Mouse (Mus musculus): ENCODE data around the gene Golga1. TPM values are rescaled to one million over a fixed set of nuclear protein-coding genes. Genes with fewer than 3 reads are reported as not detected.

Gene Golga1
- polyA plus RNA-seq, 1 experiment from 2014 or later: 28.8 TPM

DNA sequence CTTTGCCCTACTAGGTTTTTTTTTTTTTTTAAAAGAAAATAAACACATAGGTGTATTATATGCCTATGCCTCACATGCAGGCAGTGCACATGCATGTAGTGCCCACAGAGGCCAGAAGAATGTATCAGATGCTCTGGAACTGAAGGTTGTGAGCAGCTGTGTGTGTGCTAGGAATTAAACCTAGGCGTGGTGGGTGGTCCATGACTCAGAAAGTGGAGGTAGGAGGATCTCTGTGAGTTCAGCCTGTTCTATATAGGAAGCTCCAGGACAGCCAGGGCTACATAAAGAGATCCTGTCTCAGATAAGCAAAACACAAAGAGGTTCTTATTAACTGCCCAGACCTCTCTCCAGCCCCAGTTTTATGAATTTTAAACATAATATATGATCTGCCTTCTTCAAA, 3.8 kb upstream of the Golga1 start:
- H3K27ac ChIP-seq (ENCODE audit: low read depth): no peak overlapping the region
- no peak overlapping the region for H3K4me2 ChIP-seq (ENCODE audit: low read length)
- H3K9me3 ChIP-seq (ENCODE audit: control insufficient read depth, low read length): no peaks in the 10 kb centered on the region
- H3K27me3 ChIP-seq (replicated peaks; ENCODE audit: control insufficient read depth, insufficient read depth, low read length): no peaks in the 10 kb centered on the region
- 74% methylated on average over 1 of the region's 1 CpGs for WGBS
- ATAC-seq (replicated peaks; ENCODE audit: low FRiP score, low TSS enrichment, low read depth) (no peak), DNase-seq (ENCODE audit: low spot score) (no peak)
- no peaks in the 10 kb centered on the region for H3K36me3 ChIP-seq (ENCODE audit: control insufficient read depth, insufficient read depth, low read length)
- H3K9ac ChIP-seq (ENCODE audit: low read length): no peak overlapping the region
- H3K4me3 ChIP-seq (ENCODE audit: low read depth, low read length): no peak overlapping the region
- H3K4me1 ChIP-seq (replicated peaks; ENCODE audit: control insufficient read depth, insufficient read depth, low read length): no peaks in the 10 kb centered on the region; the same call in 1 of the 2 replicates

DNA sequence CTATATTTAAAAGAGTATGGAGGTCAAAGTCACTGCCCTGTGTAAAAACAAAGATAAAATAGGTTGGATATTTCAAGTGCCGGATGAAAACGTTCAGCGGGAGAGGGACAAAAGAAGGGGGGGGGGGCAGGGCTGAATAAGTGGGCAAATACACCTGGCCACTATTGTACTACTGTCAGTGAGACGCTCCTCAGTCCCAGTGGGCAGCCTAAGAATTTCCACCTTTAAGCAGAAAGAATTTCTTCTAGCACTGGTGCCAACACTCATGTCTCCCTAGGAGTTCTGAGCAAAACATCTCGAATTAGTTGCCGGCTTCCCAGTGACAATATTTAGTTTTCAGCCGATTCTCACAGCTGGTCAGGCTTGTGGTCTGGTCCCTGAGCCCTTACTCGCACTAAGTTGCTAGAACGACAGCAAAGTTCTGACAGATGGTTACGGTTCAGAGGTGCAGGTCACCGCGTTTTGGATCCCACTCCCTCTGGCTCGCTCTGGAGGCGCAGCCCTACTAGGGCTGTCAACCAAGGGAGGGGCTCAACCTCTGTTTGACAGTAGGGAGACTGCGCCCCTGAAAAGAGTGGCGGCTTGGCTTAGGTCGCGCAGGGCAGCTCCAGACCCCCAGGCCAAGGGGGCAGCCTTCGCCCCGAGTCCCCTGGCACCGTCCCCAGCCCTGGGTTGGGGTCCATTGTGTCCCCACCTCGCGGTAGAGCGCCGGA, 498 bp downstream of the Golga1 start:
- Histone ChIP-seq H3K27ac (ENCODE audit: low read depth) (peak overlapping the region; percentile 84), H3K27me3 (replicated peaks; ENCODE audit: control insufficient read depth, insufficient read depth, low read length) (no peaks in the 10 kb centered on the region), H3K4me3 (ENCODE audit: low read depth, low read length) (peak overlapping the region; percentile 83), H3K4me1 (replicated peaks; ENCODE audit: control insufficient read depth, insufficient read depth, low read length) (no peaks in the 10 kb centered on the region; the same call in 1 of the 2 replicates), H3K4me2 (ENCODE audit: low read length) (peak overlapping the region; percentile 77), H3K36me3 (ENCODE audit: control insufficient read depth, insufficient read depth, low read length) (peaks cover 25% of the 10 kb centered on the region), H3K9me3 (ENCODE audit: control insufficient read depth, low read length) (no peaks in the 10 kb centered on the region), H3K9ac (ENCODE audit: low read length) (peak overlapping the region; percentile 90)
- WGBS: 5% methylated on average over 25 of the region's 25 CpGs
- no peak for DNase-seq (ENCODE audit: low spot score)
- ATAC-seq (replicated peaks; ENCODE audit: low FRiP score, low TSS enrichment, low read depth): peak; percentile 82

DNA sequence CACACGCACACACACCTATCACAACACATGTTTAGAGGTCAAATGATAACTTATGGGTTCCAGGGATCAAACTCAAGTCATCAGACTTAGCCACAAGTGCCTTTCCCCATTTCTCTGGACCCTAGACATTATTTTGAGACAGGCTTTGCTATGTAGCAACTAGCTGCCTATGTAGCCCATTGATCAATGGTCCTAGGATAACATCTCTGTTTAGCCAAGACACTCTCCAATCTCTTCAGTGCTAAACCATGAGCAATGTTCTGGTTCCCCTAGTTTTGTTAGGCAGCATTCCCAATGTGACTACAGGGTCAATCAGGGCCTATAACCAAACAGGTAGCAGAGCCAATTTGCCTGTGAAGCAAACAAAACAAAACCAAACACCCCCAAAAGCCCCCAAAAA, 16.8 kb downstream of the Golga1 start:
- WGBS: 94% methylated on average over 1 of the region's 1 CpGs
- H3K27ac ChIP-seq (ENCODE audit: low read depth): no peak overlapping the region
- H3K4me1 ChIP-seq (replicated peaks; ENCODE audit: control insufficient read depth, insufficient read depth, low read length): no peaks in the 10 kb centered on the region
- no peaks in the 10 kb centered on the region for H3K9me3 ChIP-seq (ENCODE audit: control insufficient read depth, low read length)
- no peak for ATAC-seq (replicated peaks; ENCODE audit: low FRiP score, low TSS enrichment, low read depth)
- DNase-seq (ENCODE audit: low spot score): no peak
- H3K9ac ChIP-seq (ENCODE audit: low read length): no peak overlapping the region
- H3K27me3 ChIP-seq (replicated peaks; ENCODE audit: control insufficient read depth, insufficient read depth, low read length): no peaks in the 10 kb centered on the region
- H3K4me3 ChIP-seq (ENCODE audit: low read depth, low read length): no peak overlapping the region
- H3K36me3 ChIP-seq (ENCODE audit: control insufficient read depth, insufficient read depth, low read length): peaks cover 86% of the 10 kb centered on the region
- no peak overlapping the region for H3K4me2 ChIP-seq (ENCODE audit: low read length)

DNA sequence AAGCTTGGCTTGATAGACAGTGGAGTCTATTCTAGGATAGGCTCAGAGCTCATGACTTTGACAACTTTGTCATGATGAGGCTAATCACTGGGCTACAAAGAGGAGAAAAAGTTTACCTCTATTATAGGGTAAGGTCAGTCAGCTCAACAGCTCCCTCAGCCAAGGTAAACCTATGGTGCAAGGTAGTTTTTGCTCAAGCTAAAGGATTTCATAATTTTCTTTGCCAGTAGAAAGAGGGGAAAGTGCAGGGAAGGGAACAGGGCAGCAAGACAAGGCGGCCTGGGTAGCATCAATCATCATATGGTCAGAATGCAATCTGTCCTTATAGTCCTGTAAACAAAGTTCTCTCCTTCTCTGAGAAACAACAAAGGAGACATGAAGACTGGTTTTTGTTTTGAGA, 25.1 kb downstream of the Golga1 start:
- H3K4me3 ChIP-seq (ENCODE audit: low read depth, low read length): no peak overlapping the region
- H3K9me3 ChIP-seq (ENCODE audit: control insufficient read depth, low read length): no peaks in the 10 kb centered on the region
- H3K27ac ChIP-seq (ENCODE audit: low read depth): no peak overlapping the region
- WGBS: 94% methylated on average over 1 of the region's 1 CpGs
- H3K27me3 ChIP-seq (replicated peaks; ENCODE audit: control insufficient read depth, insufficient read depth, low read length): no peaks in the 10 kb centered on the region
- H3K9ac ChIP-seq (ENCODE audit: low read length): no peak overlapping the region
- no peak overlapping the region for H3K4me2 ChIP-seq (ENCODE audit: low read length)
- peaks cover 76% of the 10 kb centered on the region for H3K36me3 ChIP-seq (ENCODE audit: control insufficient read depth, insufficient read depth, low read length)
- ATAC-seq (replicated peaks; ENCODE audit: low FRiP score, low TSS enrichment, low read depth) (no peak), DNase-seq (ENCODE audit: low spot score) (no peak)
- no peaks in the 10 kb centered on the region for H3K4me1 ChIP-seq (replicated peaks; ENCODE audit: control insufficient read depth, insufficient read depth, low read length)

DNA sequence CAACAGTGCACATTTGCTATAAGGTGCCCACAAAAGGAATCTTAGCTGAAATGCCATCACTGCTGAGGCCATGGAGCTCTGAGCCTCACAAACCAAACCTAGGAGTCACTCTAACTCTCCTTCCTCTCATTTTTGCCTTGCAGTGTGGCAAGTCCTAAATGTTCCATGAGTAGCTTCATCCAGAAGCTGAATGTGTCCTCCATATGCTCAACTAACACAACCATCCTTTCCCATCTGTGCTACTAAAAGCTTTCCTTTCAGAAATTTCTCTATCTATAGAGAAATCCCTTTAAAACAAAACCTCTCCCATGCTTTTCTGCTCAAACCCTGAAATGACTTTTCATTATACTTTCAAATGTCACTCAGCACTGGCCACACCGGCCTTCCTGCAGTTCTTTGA, 33.7 kb downstream of the Golga1 start:
- H3K36me3 ChIP-seq (ENCODE audit: control insufficient read depth, insufficient read depth, low read length): peaks cover 80% of the 10 kb centered on the region
- H3K4me1 ChIP-seq (replicated peaks; ENCODE audit: control insufficient read depth, insufficient read depth, low read length): no peaks in the 10 kb centered on the region
- no peak overlapping the region for H3K27ac ChIP-seq (ENCODE audit: low read depth)
- no peaks in the 10 kb centered on the region for H3K9me3 ChIP-seq (ENCODE audit: control insufficient read depth, low read length)
- WGBS: 94% methylated on average over 1 of the region's 1 CpGs
- ATAC-seq (replicated peaks; ENCODE audit: low FRiP score, low TSS enrichment, low read depth): no peak
- no peak overlapping the region for H3K4me2 ChIP-seq (ENCODE audit: low read length)
- H3K9ac ChIP-seq (ENCODE audit: low read length): no peak overlapping the region
- H3K27me3 ChIP-seq (replicated peaks; ENCODE audit: control insufficient read depth, insufficient read depth, low read length): no peaks in the 10 kb centered on the region
- no peak for DNase-seq (ENCODE audit: low spot score)
- no peak overlapping the region for H3K4me3 ChIP-seq (ENCODE audit: low read depth, low read length)

DNA sequence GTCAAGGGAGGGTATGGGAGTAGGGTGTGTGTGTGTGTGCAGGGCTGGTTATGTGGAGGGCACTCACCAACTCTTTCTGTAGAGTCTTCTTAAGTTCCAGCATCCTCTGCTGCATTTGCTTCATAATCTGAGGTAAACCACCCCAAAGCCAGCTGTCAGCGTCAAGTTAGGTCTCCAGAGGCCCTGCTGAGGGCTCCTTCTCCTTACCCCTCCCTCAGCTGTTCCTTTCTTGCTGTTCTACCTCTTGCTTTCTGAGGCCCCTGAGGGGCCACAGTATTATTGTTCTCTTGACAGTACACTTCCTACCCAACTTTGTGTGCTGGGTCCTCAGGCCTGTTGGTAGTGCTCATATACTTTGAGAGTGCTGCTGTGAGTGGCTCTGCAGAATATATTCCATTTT, 45.3 kb downstream of the Golga1 start:
- Histone ChIP-seq H3K9ac (ENCODE audit: low read length) (no peak overlapping the region), H3K36me3 (ENCODE audit: control insufficient read depth, insufficient read depth, low read length) (peaks cover 94% of the 10 kb centered on the region), H3K27me3 (replicated peaks; ENCODE audit: control insufficient read depth, insufficient read depth, low read length) (no peaks in the 10 kb centered on the region), H3K4me1 (replicated peaks; ENCODE audit: control insufficient read depth, insufficient read depth, low read length) (no peaks in the 10 kb centered on the region), H3K4me2 (ENCODE audit: low read length) (no peak overlapping the region), H3K9me3 (ENCODE audit: control insufficient read depth, low read length) (no peaks in the 10 kb centered on the region), H3K27ac (ENCODE audit: low read depth) (no peak overlapping the region), H3K4me3 (ENCODE audit: low read depth, low read length) (no peak overlapping the region)
- WGBS: 100% methylated on average over 1 of the region's 1 CpGs
- no peak for ATAC-seq (replicated peaks; ENCODE audit: low FRiP score, low TSS enrichment, low read depth)
- no peak for DNase-seq (ENCODE audit: low spot score)

DNA sequence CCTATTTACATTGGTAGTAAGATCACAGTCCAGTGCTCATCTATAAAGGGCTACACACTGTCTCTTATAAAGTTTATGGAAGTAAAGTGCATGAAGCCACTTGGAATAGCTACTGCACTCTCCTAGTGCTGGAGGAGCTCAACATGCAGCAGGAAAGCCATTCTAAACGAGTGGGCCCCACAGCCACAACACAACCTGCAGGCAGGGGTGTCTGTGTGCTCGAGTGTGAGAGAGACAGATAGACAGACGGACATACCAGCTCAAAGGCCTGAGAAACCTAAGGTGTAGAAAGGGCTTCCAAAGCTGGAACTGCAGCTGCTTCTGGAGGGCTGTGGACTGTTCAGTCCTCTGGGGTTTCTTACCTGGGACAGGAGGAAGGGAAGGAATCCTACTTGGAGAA, 48.8 kb downstream of the Golga1 start:
- no peaks in the 10 kb centered on the region for H3K27me3 ChIP-seq (replicated peaks; ENCODE audit: control insufficient read depth, insufficient read depth, low read length)
- peaks cover 91% of the 10 kb centered on the region for H3K36me3 ChIP-seq (ENCODE audit: control insufficient read depth, insufficient read depth, low read length)
- no peak overlapping the region for H3K4me2 ChIP-seq (ENCODE audit: low read length)
- no peak overlapping the region for H3K4me3 ChIP-seq (ENCODE audit: low read depth, low read length)
- DNase-seq (ENCODE audit: low spot score) (no peak), ATAC-seq (replicated peaks; ENCODE audit: low FRiP score, low TSS enrichment, low read depth) (no peak)
- H3K9ac ChIP-seq (ENCODE audit: low read length): no peak overlapping the region
- H3K27ac ChIP-seq (ENCODE audit: low read depth): no peak overlapping the region
- 82% methylated on average over 3 of the region's 3 CpGs for WGBS
- no peaks in the 10 kb centered on the region for H3K9me3 ChIP-seq (ENCODE audit: control insufficient read depth, low read length)
- no peaks in the 10 kb centered on the region for H3K4me1 ChIP-seq (replicated peaks; ENCODE audit: control insufficient read depth, insufficient read depth, low read length)

DNA sequence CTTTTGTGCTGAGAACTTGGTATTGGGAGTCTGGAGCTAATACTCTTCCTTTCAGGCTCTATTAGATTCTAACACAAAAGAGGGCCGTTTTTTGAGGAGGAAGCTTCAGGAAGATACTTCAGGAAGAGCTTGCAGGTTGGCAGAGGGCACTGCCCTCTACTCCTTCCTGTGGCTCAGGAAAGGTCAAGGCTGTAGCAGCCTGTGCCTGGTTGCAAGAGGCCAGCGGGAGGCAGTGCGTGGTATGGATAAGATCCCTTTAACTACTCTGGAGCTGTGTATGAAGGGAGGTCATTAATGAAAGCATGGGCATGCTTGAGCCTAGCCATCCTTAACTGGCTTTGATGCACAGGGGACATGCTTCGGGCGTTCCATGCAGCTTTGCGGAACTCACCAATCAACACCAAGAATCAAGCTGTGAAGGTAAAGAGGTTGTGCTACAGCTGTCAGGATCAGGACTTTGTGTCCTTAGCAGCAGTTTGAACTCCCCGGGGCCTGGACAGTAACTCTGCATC, 52.5 kb downstream of the Golga1 start:
- DNase-seq (ENCODE audit: low spot score) (no peak), ATAC-seq (replicated peaks; ENCODE audit: low FRiP score, low TSS enrichment, low read depth) (no peak)
- WGBS: 86% methylated on average over 7 of the region's 7 CpGs
- H3K4me2 ChIP-seq (ENCODE audit: low read length): no peak overlapping the region
- peaks cover 11% of the 10 kb centered on the region for H3K4me1 ChIP-seq (replicated peaks; ENCODE audit: control insufficient read depth, insufficient read depth, low read length)
- peaks cover 56% of the 10 kb centered on the region for H3K36me3 ChIP-seq (ENCODE audit: control insufficient read depth, insufficient read depth, low read length)
- no peaks in the 10 kb centered on the region for H3K27me3 ChIP-seq (replicated peaks; ENCODE audit: control insufficient read depth, insufficient read depth, low read length)
- H3K27ac ChIP-seq (ENCODE audit: low read depth): no peak overlapping the region
- H3K4me3 ChIP-seq (ENCODE audit: low read depth, low read length): no peak overlapping the region
- H3K9me3 ChIP-seq (ENCODE audit: control insufficient read depth, low read length): no peaks in the 10 kb centered on the region
- H3K9ac ChIP-seq (ENCODE audit: low read length): no peak overlapping the region

DNA sequence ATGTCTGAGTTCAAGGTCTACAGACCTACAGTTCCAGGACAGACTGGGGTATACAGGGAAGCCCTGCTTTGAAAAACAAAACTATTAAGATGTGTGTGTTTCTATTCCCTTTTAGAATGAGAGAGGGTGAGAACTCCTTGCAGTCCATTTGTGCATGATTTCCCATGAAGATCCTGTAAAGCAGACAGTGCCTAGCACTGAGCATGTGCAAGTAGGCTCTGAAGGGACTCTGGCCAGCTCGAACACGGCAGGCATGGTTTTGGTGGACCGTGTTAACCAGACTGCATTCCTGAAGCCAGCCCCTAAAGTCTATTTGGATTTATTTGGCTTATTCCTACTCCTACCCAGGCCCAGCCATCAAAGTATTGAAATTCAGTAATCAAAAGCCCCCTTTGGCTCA, 53.4 kb downstream of the Golga1 start:
- Histone ChIP-seq H3K4me1 (replicated peaks; ENCODE audit: control insufficient read depth, insufficient read depth, low read length) (peaks cover 14% of the 10 kb centered on the region), H3K27me3 (replicated peaks; ENCODE audit: control insufficient read depth, insufficient read depth, low read length) (no peaks in the 10 kb centered on the region), H3K9me3 (ENCODE audit: control insufficient read depth, low read length) (no peaks in the 10 kb centered on the region), H3K4me3 (ENCODE audit: low read depth, low read length) (no peak overlapping the region), H3K36me3 (ENCODE audit: control insufficient read depth, insufficient read depth, low read length) (peaks cover 48% of the 10 kb centered on the region), H3K27ac (ENCODE audit: low read depth) (no peak overlapping the region), H3K9ac (ENCODE audit: low read length) (no peak overlapping the region), H3K4me2 (ENCODE audit: low read length) (no peak overlapping the region)
- no peak for DNase-seq (ENCODE audit: low spot score)
- no peak for ATAC-seq (replicated peaks; ENCODE audit: low FRiP score, low TSS enrichment, low read depth)
- WGBS: 87% methylated on average over 3 of the region's 3 CpGs

Measured in intestine, embryonic 14.5 days (tissue).